Mouse (Mus musculus): ENCODE measurements around the gene Crispld2. TPM values are rescaled to one million over a fixed set of nuclear protein-coding genes. Genes with fewer than 3 reads are reported as not detected.
A peak's percentile ranks its signal among the peaks of the same experiment; 100 is the strongest.

Crispld2 gene
- polyA plus RNA-seq, 1 experiment from 2014 or later, result 9.2 TPM

GRCm38 (mm10) chr8:120019297-120019696 lies 27.1 kb downstream of the Crispld2 start:
- H3K27me3 ChIP-seq (replicated peaks; ENCODE audit: control insufficient read depth, insufficient read depth, low read length), result no peaks in the 10 kb centered on the region
- TF ChIP-seq CTCF (IDR thresholded peaks at IDR 0.05; ENCODE audit: low read depth), result no peak
- H3K9me3 ChIP-seq (ENCODE audit: control insufficient read depth), result no peaks in the 10 kb centered on the region
- no peak overlapping the region for H3K4me3 ChIP-seq (ENCODE audit: low read depth, low read length)
- ATAC-seq, result no peak
- H3K27ac ChIP-seq (ENCODE audit: low read depth, low read length), result no peak overlapping the region
- WGBS, result 88% methylated on average over 5 of the region's 5 CpGs
- no peak overlapping the region for H3K4me2 ChIP-seq (replicated peaks; ENCODE audit: low read depth)
- H3K9ac ChIP-seq (ENCODE audit: low read depth, low read length), result no peak overlapping the region
- H3K4me1 ChIP-seq (replicated peaks; ENCODE audit: control insufficient read depth, insufficient read depth, low read length), result no peaks in the 10 kb centered on the region
- peaks cover 2% of the 10 kb centered on the region; the same call in 1 of the 2 replicates for H3K36me3 ChIP-seq (ENCODE audit: control insufficient read depth, insufficient read depth)

DNA sequence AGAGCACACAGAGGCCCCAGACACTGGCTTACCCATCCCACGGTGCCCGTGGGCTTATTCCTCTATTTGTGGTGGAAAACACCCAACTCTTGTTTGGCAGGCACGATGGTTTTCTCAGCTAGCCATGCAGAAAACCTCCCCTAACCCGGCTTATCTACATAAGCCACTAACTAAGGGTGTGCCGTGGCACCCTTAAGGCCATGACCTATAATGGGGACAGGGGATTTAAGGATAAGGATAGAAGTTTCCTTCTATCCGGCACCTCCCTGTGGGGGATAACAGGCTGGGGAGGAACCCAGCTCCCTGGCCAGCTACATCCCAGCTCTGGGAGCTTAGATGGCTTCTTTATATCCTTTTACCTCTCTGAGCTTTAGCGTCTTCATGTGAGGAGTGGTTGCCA lies 28.1 kb downstream of the Crispld2 start:
- WGBS, result 64% methylated on average over 7 of the region's 7 CpGs
- Histone ChIP-seq H3K36me3 (ENCODE audit: control insufficient read depth, insufficient read depth) (peaks cover 2% of the 10 kb centered on the region; the same call in 1 of the 2 replicates), H3K9ac (ENCODE audit: low read depth, low read length) (no peak overlapping the region), H3K9me3 (ENCODE audit: control insufficient read depth) (no peaks in the 10 kb centered on the region), H3K4me2 (replicated peaks; ENCODE audit: low read depth) (no peak overlapping the region), H3K27ac (ENCODE audit: low read depth, low read length) (no peak overlapping the region), H3K4me3 (ENCODE audit: low read depth, low read length) (no peak overlapping the region), H3K27me3 (replicated peaks; ENCODE audit: control insufficient read depth, insufficient read depth, low read length) (no peaks in the 10 kb centered on the region), H3K4me1 (replicated peaks; ENCODE audit: control insufficient read depth, insufficient read depth, low read length) (no peaks in the 10 kb centered on the region)
- no peak for TF ChIP-seq CTCF (IDR thresholded peaks at IDR 0.05; ENCODE audit: low read depth)
- no peak for ATAC-seq

GRCm38 (mm10) chr8:120026199-120026598 lies 34.0 kb downstream of the Crispld2 start:
- 88% methylated on average over 5 of the region's 5 CpGs for WGBS
- no peak overlapping the region for H3K4me2 ChIP-seq (replicated peaks; ENCODE audit: low read depth)
- peaks cover 6% of the 10 kb centered on the region; the same call in 1 of the 2 replicates for H3K36me3 ChIP-seq (ENCODE audit: control insufficient read depth, insufficient read depth)
- ATAC-seq, result no peak
- no peak overlapping the region for H3K4me3 ChIP-seq (ENCODE audit: low read depth, low read length)
- no peaks in the 10 kb centered on the region for H3K4me1 ChIP-seq (replicated peaks; ENCODE audit: control insufficient read depth, insufficient read depth, low read length)
- H3K9me3 ChIP-seq (ENCODE audit: control insufficient read depth), result no peaks in the 10 kb centered on the region
- H3K27ac ChIP-seq (ENCODE audit: low read depth, low read length), result no peak overlapping the region
- H3K9ac ChIP-seq (ENCODE audit: low read depth, low read length), result no peak overlapping the region
- no peak for TF ChIP-seq CTCF (IDR thresholded peaks at IDR 0.05; ENCODE audit: low read depth)
- no peaks in the 10 kb centered on the region for H3K27me3 ChIP-seq (replicated peaks; ENCODE audit: control insufficient read depth, insufficient read depth, low read length)

- no peaks in the 10 kb centered on the region for H3K27me3 ChIP-seq (replicated peaks; ENCODE audit: control insufficient read depth, insufficient read depth, low read length)
- H3K4me1 ChIP-seq (replicated peaks; ENCODE audit: control insufficient read depth, insufficient read depth, low read length), result no peaks in the 10 kb centered on the region
- no peak overlapping the region for H3K27ac ChIP-seq (ENCODE audit: low read depth, low read length)
- H3K4me3 ChIP-seq (ENCODE audit: low read depth, low read length), result no peak overlapping the region
- peaks cover 6% of the 10 kb centered on the region; the same call in 1 of the 2 replicates for H3K36me3 ChIP-seq (ENCODE audit: control insufficient read depth, insufficient read depth)
- ATAC-seq, result no peak
- 85% methylated on average over 6 of the region's 6 CpGs for WGBS
- no peaks in the 10 kb centered on the region for H3K9me3 ChIP-seq (ENCODE audit: control insufficient read depth)
- TF ChIP-seq CTCF (IDR thresholded peaks at IDR 0.05; ENCODE audit: low read depth), result no peak
- no peak overlapping the region for H3K9ac ChIP-seq (ENCODE audit: low read depth, low read length)
- H3K4me2 ChIP-seq (replicated peaks; ENCODE audit: low read depth), result no peak overlapping the region
Measured at GRCm38 (mm10) chr8:120026991-120027390, 34.8 kb downstream of the Crispld2 start.

- H3K36me3 ChIP-seq (ENCODE audit: control insufficient read depth, insufficient read depth), result peaks cover 4% of the 10 kb centered on the region; the same call in 1 of the 2 replicates
- WGBS, result 75% methylated on average over 5 of the region's 5 CpGs
- no peak for ATAC-seq
- H3K27me3 ChIP-seq (replicated peaks; ENCODE audit: control insufficient read depth, insufficient read depth, low read length), result no peaks in the 10 kb centered on the region
- no peak overlapping the region for H3K4me3 ChIP-seq (ENCODE audit: low read depth, low read length)
- no peaks in the 10 kb centered on the region for H3K9me3 ChIP-seq (ENCODE audit: control insufficient read depth)
- no peak overlapping the region for H3K27ac ChIP-seq (ENCODE audit: low read depth, low read length)
- no peak for TF ChIP-seq CTCF (IDR thresholded peaks at IDR 0.05; ENCODE audit: low read depth)
- no peak overlapping the region for H3K4me2 ChIP-seq (replicated peaks; ENCODE audit: low read depth)
- no peaks in the 10 kb centered on the region for H3K4me1 ChIP-seq (replicated peaks; ENCODE audit: control insufficient read depth, insufficient read depth, low read length)
- H3K9ac ChIP-seq (ENCODE audit: low read depth, low read length), result no peak overlapping the region
Measured at GRCm38 (mm10) chr8:120030447-120030846, 38.2 kb downstream of the Crispld2 start.

DNA sequence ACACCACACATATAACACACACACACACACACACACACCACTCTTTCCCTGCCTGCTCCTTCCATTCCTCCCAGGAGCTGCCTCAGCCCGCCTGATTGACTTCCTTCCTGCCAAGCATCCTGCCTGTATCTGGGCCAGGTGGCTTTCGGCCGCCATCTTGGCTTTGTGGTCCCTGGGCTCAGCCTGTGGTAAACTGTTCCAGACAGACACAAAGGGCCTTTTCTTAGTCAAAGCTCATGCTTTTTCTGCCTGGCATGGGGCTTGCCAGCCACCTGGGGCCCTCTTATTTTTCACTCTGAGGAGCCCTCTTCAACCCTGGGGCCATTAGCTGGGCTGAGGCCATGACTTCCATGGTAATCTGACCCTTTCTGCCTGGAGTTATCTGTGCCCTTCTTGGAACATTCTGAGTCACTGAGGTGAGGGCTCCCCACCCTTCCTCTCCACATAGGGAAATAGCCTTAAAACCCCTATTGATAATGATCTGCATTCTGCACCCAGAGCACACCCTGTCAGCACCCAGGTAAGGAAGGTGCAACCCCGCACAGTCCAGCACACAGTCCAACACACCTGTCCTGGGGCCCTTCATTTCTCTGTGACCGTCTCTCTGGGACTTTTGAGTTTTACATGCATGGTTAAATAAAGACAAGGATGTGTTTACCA lies 40.4 kb downstream of the Crispld2 start:
- Histone ChIP-seq H3K4me3 (ENCODE audit: low read depth, low read length) (no peak overlapping the region), H3K9ac (ENCODE audit: low read depth, low read length) (no peak overlapping the region), H3K36me3 (ENCODE audit: control insufficient read depth, insufficient read depth) (peaks cover 4% of the 10 kb centered on the region; the same call in 1 of the 2 replicates), H3K4me1 (replicated peaks; ENCODE audit: control insufficient read depth, insufficient read depth, low read length) (peaks cover 4% of the 10 kb centered on the region), H3K27ac (ENCODE audit: low read depth, low read length) (no peak overlapping the region), H3K4me2 (replicated peaks; ENCODE audit: low read depth) (no peak overlapping the region), H3K27me3 (replicated peaks; ENCODE audit: control insufficient read depth, insufficient read depth, low read length) (no peaks in the 10 kb centered on the region), H3K9me3 (ENCODE audit: control insufficient read depth) (no peaks in the 10 kb centered on the region)
- peak; percentile 47; the same call in 1 of the 2 replicates for ATAC-seq
- 84% methylated on average over 5 of the region's 5 CpGs for WGBS
- no peak for TF ChIP-seq CTCF (IDR thresholded peaks at IDR 0.05; ENCODE audit: low read depth)
